Mouse (Mus musculus) limb, embryonic 14.5 days (tissue): ENCODE measurements around the gene Lin9. TPM values are rescaled to one million over a fixed set of nuclear protein-coding genes. Genes with fewer than 3 reads are reported as not detected.

Experiments
- ATAC-seq: fragments of 200-750 bp; cut with Nextera tagmentation; 2 replicates; pipeline ENCODE4 v1.8.0; 2017; ENCODE audit warnings: low read depth, moderate number of reproducible peaks, moderate TSS enrichment; ENCODE audit not compliant: low FRiP score
- DNase-seq: peaks from one replicate; pipeline ENCODE4 v3.0.0-alpha.2; 2015; ENCODE audit warnings: low spot score
- H3K27ac ChIP-seq: fragments of 300-500 bp; sonication (generic); replicated peaks from 2 replicates; pipeline ENCODE4 v1.5.1; 2014; ENCODE audit warnings: low read depth, mild to moderate bottlenecking, low read length, moderate library complexity, mixed read lengths
- H3K27me3 ChIP-seq: fragments of 300-500 bp; sonication (generic); 2 replicates; pipeline ENCODE4 v1.6.1; 2014; ENCODE audit warnings: low read length, mixed read lengths; ENCODE audit not compliant: control insufficient read depth, insufficient read depth
- H3K36me3 ChIP-seq: fragments of 300-500 bp; sonication (generic); 2 replicates; pipeline ENCODE4 v1.6.1; 2014; ENCODE audit warnings: mild to moderate bottlenecking, low read length, moderate library complexity, mixed read lengths; ENCODE audit not compliant: control insufficient read depth, insufficient read depth
- H3K4me1 ChIP-seq: fragments of 300-500 bp; sonication (generic); 2 replicates; pipeline ENCODE4 v1.6.1; 2014; ENCODE audit warnings: antibody characterized with exemption, low read length, mixed read lengths; ENCODE audit not compliant: control insufficient read depth, insufficient read depth
- H3K4me2 ChIP-seq: fragments of 300-500 bp; sonication (generic); replicated peaks from 2 replicates; pipeline ENCODE4 v1.6.1; 2014; ENCODE audit warnings: low read depth, mild to moderate bottlenecking, low read length, moderate library complexity; ENCODE audit not compliant: severe bottlenecking
- H3K4me3 ChIP-seq: fragments of 300-500 bp; sonication (generic); replicated peaks from 2 replicates; pipeline ENCODE4 v1.5.1; 2014; ENCODE audit warnings: low read length
- H3K9ac ChIP-seq: fragments of 300-500 bp; sonication (generic); 2 replicates; pipeline ENCODE4 v1.6.1; 2014; ENCODE audit warnings: mild to moderate bottlenecking, low read depth, low read length, moderate library complexity; ENCODE audit not compliant: severe bottlenecking
- H3K9me3 ChIP-seq: fragments of 300-500 bp; sonication (generic); 2 replicates; pipeline ENCODE4 v1.6.1; 2016; ENCODE audit warnings: low read length; ENCODE audit not compliant: control insufficient read depth
- POLR2A ChIP-seq: fragments of 200-500 bp; IDR thresholded peaks from 2 replicates; pipeline ENCODE4 v1.8.0; 2012; ENCODE audit warnings: inconsistent platforms, mild to moderate bottlenecking, moderate library complexity, borderline replicate concordance; ENCODE audit not compliant: insufficient read depth, insufficient read length; ENCODE audit errors: extremely low read depth
- WGBS: fragments of 180-500 bp; shearing (Covaris S2); extraction: QIAGEN DNeasy Blood & Tissue Kit; methylation state at CpG from one replicate; pipeline ENCODE4 v1.1.7; 2014; 5-methylcytosine and 5-hydroxymethylcytosine counted together
- polyA plus RNA-seq, 2 experiments: library from polyadenylated mRNA; depleted of rRNA in 1 of 2; stranded (reverse) in 1 of 2; unstranded in 1 of 2; fragments of >200 nt; fragmentation: Nextera tagmentation in 1 of 2; extraction: Ambion mirVana in 1 of 2; gene quantifications; 2 replicates each; pipeline versions ENCODE4 v1.2.1 to v1.2.3; 2012 to 2014

The Lin9 gene
- polyA plus RNA-seq (2012; rRNA removed) (10.8 and 14.8 TPM in 2 replicates), polyA plus RNA-seq (2014; fragmentation: Nextera tagmentation; extraction: Ambion mirVana) (15.6 and 16.1 TPM in 2 replicates)

- Histone ChIP-seq H3K4me1 (peaks cover 16% of the 10 kb centered on the region), H3K9ac (peak within 1 kb of the TSS; percentile 98), H3K27me3 (no peaks in the 10 kb centered on the region), H3K27ac (peak within 1 kb of the TSS; percentile 97), H3K4me3 (peak within 1 kb of the TSS; percentile 97), H3K4me2 (peak within 1 kb of the TSS; percentile 75), H3K36me3 (no peaks in the 10 kb centered on the region), H3K9me3 (no peaks in the 10 kb centered on the region)
- ATAC-seq = peak; percentile 90
- 0% methylated on average over 11 of the region's 47 CpGs for WGBS
- DNase-seq = peak; percentile 94
- TF ChIP-seq POLR2A = peak; percentile 76; the same call in 1 of the 2 replicates
These were observed at the start of gene Lin9 for GRCm38 (mm10) chr1:180641137-180641517. Gene Lin9 (plus strand): TSS chr1:180641150.

GRCm38 (mm10) chr1:180600578-180600977 lies 40.4 kb upstream of the Lin9 start:
- no peaks in the 10 kb centered on the region for H3K4me1 ChIP-seq
- H3K4me3 ChIP-seq = no peak overlapping the region
- TF ChIP-seq POLR2A = no peak
- DNase-seq (no peak), ATAC-seq (no peak)
- 90% methylated on average over 6 of the region's 6 CpGs for WGBS
- H3K4me2 ChIP-seq = no peak overlapping the region
- no peak overlapping the region for H3K9ac ChIP-seq
- H3K27ac ChIP-seq = no peak overlapping the region
- no peaks in the 10 kb centered on the region for H3K9me3 ChIP-seq
- no peaks in the 10 kb centered on the region for H3K27me3 ChIP-seq
- peaks cover 70% of the 10 kb centered on the region for H3K36me3 ChIP-seq

GRCm38 (mm10) chr1:180601806-180602205 lies 39.1 kb upstream of the Lin9 start:
- Histone ChIP-seq H3K4me1 (peaks cover 5% of the 10 kb centered on the region; the same call in 1 of the 2 replicates), H3K4me2 (no peak overlapping the region), H3K36me3 (peaks cover 58% of the 10 kb centered on the region), H3K9me3 (no peaks in the 10 kb centered on the region), H3K9ac (no peak overlapping the region), H3K4me3 (no peak overlapping the region), H3K27ac (no peak overlapping the region), H3K27me3 (no peaks in the 10 kb centered on the region)
- WGBS = 87% methylated on average over 6 of the region's 6 CpGs
- ATAC-seq = no peak
- no peak for TF ChIP-seq POLR2A
- DNase-seq = no peak

GRCm38 (mm10) chr1:180604579-180604978 lies 36.4 kb upstream of the Lin9 start:
- TF ChIP-seq POLR2A = no peak
- Histone ChIP-seq H3K9me3 (no peaks in the 10 kb centered on the region), H3K4me1 (peaks cover 5% of the 10 kb centered on the region; the same call in 1 of the 2 replicates), H3K4me3 (no peak overlapping the region), H3K27ac (no peak overlapping the region), H3K36me3 (peaks cover 31% of the 10 kb centered on the region), H3K9ac (no peak overlapping the region), H3K4me2 (no peak overlapping the region), H3K27me3 (no peaks in the 10 kb centered on the region)
- DNase-seq (peak; percentile 23), ATAC-seq (peak; percentile 62; the same call in 1 of the 2 replicates)
- WGBS = 68% methylated on average over 4 of the region's 4 CpGs

GRCm38 (mm10) chr1:180606106-180606505 lies 34.8 kb upstream of the Lin9 start:
- Histone ChIP-seq H3K9me3 (no peaks in the 10 kb centered on the region), H3K4me2 (no peak overlapping the region), H3K27ac (no peak overlapping the region), H3K36me3 (peaks cover 17% of the 10 kb centered on the region; the same call in 1 of the 2 replicates), H3K4me3 (no peak overlapping the region), H3K9ac (no peak overlapping the region), H3K27me3 (no peaks in the 10 kb centered on the region), H3K4me1 (peaks cover 5% of the 10 kb centered on the region; the same call in 1 of the 2 replicates)
- DNase-seq (no peak), ATAC-seq (no peak)
- TF ChIP-seq POLR2A = no peak
- WGBS = 21% methylated on average over 3 of the region's 3 CpGs
